Mouse (Mus musculus): ENCODE measurements around the gene Ppm1h.

Gene Ppm1h

GRCm38 (mm10) chr10:122678541-122679436 lies at the start of gene Ppm1h:
TSS of gene Ppm1h (plus strand) at chr10:122678762.
- peak; percentile 35 for DNase-seq (ENCODE audit: low read depth, low spot score)
- no peaks in the 10 kb centered on the region for H3K27me3 ChIP-seq (ENCODE audit: control insufficient read depth, insufficient read depth, low read length, poor library complexity, severe bottlenecking)
- H3K36me3 ChIP-seq (ENCODE audit: control insufficient read depth, insufficient read depth, low read length, poor library complexity, severe bottlenecking): no peaks in the 10 kb centered on the region

GRCm38 (mm10) chr10:122629003-122629402 lies 49.6 kb upstream of the Ppm1h start:
- H3K36me3 ChIP-seq (ENCODE audit: control insufficient read depth, insufficient read depth, low read length, poor library complexity, severe bottlenecking): no peaks in the 10 kb centered on the region
- DNase-seq (ENCODE audit: low read depth, low spot score): no peak
- H3K27me3 ChIP-seq (ENCODE audit: control insufficient read depth, insufficient read depth, low read length, poor library complexity, severe bottlenecking): no peaks in the 10 kb centered on the region

- H3K27me3 ChIP-seq (ENCODE audit: control insufficient read depth, insufficient read depth, low read length, poor library complexity, severe bottlenecking): no peaks in the 10 kb centered on the region
- no peak for DNase-seq (ENCODE audit: low read depth, low spot score)
Observed at GRCm38 (mm10) chr10:122639879-122640278, 38.7 kb upstream of the Ppm1h start.

GRCm38 (mm10) chr10:122641263-122641795 lies 37.2 kb upstream of the Ppm1h start:
- no peaks in the 10 kb centered on the region for H3K27me3 ChIP-seq (ENCODE audit: control insufficient read depth, insufficient read depth, low read length, poor library complexity, severe bottlenecking)
- no peak for DNase-seq (ENCODE audit: low read depth, low spot score)
- H3K36me3 ChIP-seq (ENCODE audit: control insufficient read depth, insufficient read depth, low read length, poor library complexity, severe bottlenecking): no peaks in the 10 kb centered on the region

More at GRCm38 (mm10) chr10:122639879-122640278, 38.7 kb upstream of the Ppm1h start:
- H3K36me3 ChIP-seq (ENCODE audit: control insufficient read depth, insufficient read depth, low read length, poor library complexity, severe bottlenecking): no peaks in the 10 kb centered on the region

GRCm38 (mm10) chr10:122642125-122642524 lies 36.4 kb upstream of the Ppm1h start:
- no peaks in the 10 kb centered on the region for H3K36me3 ChIP-seq (ENCODE audit: control insufficient read depth, insufficient read depth, low read length, poor library complexity, severe bottlenecking)
- DNase-seq (ENCODE audit: low read depth, low spot score): no peak
- no peaks in the 10 kb centered on the region for H3K27me3 ChIP-seq (ENCODE audit: control insufficient read depth, insufficient read depth, low read length, poor library complexity, severe bottlenecking)

- H3K36me3 ChIP-seq (ENCODE audit: control insufficient read depth, insufficient read depth, low read length, poor library complexity, severe bottlenecking): no peaks in the 10 kb centered on the region
- no peaks in the 10 kb centered on the region for H3K27me3 ChIP-seq (ENCODE audit: control insufficient read depth, insufficient read depth, low read length, poor library complexity, severe bottlenecking)
- DNase-seq (ENCODE audit: low read depth, low spot score): no peak
Observed at GRCm38 (mm10) chr10:122651932-122652331, 26.6 kb upstream of the Ppm1h start.

- H3K36me3 ChIP-seq (ENCODE audit: control insufficient read depth, insufficient read depth, low read length, poor library complexity, severe bottlenecking): no peaks in the 10 kb centered on the region
- no peaks in the 10 kb centered on the region for H3K27me3 ChIP-seq (ENCODE audit: control insufficient read depth, insufficient read depth, low read length, poor library complexity, severe bottlenecking)
- DNase-seq (ENCODE audit: low read depth, low spot score): no peak
Observed at GRCm38 (mm10) chr10:122652578-122652977, 26.0 kb upstream of the Ppm1h start.

- Histone ChIP-seq H3K36me3 (ENCODE audit: control insufficient read depth, insufficient read depth, low read length, poor library complexity, severe bottlenecking) (no peaks in the 10 kb centered on the region), H3K27me3 (ENCODE audit: control insufficient read depth, insufficient read depth, low read length, poor library complexity, severe bottlenecking) (no peaks in the 10 kb centered on the region)
- DNase-seq (ENCODE audit: low read depth, low spot score): no peak
Observed at GRCm38 (mm10) chr10:122665652-122666051, 12.9 kb upstream of the Ppm1h start.

GRCm38 (mm10) chr10:122671253-122671652 lies 7.3 kb upstream of the Ppm1h start:
- DNase-seq (ENCODE audit: low read depth, low spot score): no peak
- no peaks in the 10 kb centered on the region for H3K36me3 ChIP-seq (ENCODE audit: control insufficient read depth, insufficient read depth, low read length, poor library complexity, severe bottlenecking)
- no peaks in the 10 kb centered on the region for H3K27me3 ChIP-seq (ENCODE audit: control insufficient read depth, insufficient read depth, low read length, poor library complexity, severe bottlenecking)

GRCm38 (mm10) chr10:122672044-122672443 lies 6.5 kb upstream of the Ppm1h start:
- no peak for DNase-seq (ENCODE audit: low read depth, low spot score)
- Histone ChIP-seq H3K36me3 (ENCODE audit: control insufficient read depth, insufficient read depth, low read length, poor library complexity, severe bottlenecking) (no peaks in the 10 kb centered on the region), H3K27me3 (ENCODE audit: control insufficient read depth, insufficient read depth, low read length, poor library complexity, severe bottlenecking) (no peaks in the 10 kb centered on the region)

- DNase-seq (ENCODE audit: low read depth, low spot score): peak; percentile 6
- Histone ChIP-seq H3K36me3 (ENCODE audit: control insufficient read depth, insufficient read depth, low read length, poor library complexity, severe bottlenecking) (no peaks in the 10 kb centered on the region), H3K27me3 (ENCODE audit: control insufficient read depth, insufficient read depth, low read length, poor library complexity, severe bottlenecking) (no peaks in the 10 kb centered on the region)
Observed at GRCm38 (mm10) chr10:122679437-122680045, 979 bp downstream of the Ppm1h start.

- peak; percentile 1 for DNase-seq (ENCODE audit: low read depth, low spot score)
- no peaks in the 10 kb centered on the region for H3K36me3 ChIP-seq (ENCODE audit: control insufficient read depth, insufficient read depth, low read length, poor library complexity, severe bottlenecking)
- H3K27me3 ChIP-seq (ENCODE audit: control insufficient read depth, insufficient read depth, low read length, poor library complexity, severe bottlenecking): no peaks in the 10 kb centered on the region
Observed at GRCm38 (mm10) chr10:122680387-122681084, 2.0 kb downstream of the Ppm1h start.

- H3K36me3 ChIP-seq (ENCODE audit: control insufficient read depth, insufficient read depth, low read length, poor library complexity, severe bottlenecking): no peaks in the 10 kb centered on the region
- no peak for DNase-seq (ENCODE audit: low read depth, low spot score)
- H3K27me3 ChIP-seq (ENCODE audit: control insufficient read depth, insufficient read depth, low read length, poor library complexity, severe bottlenecking): no peaks in the 10 kb centered on the region
Observed at GRCm38 (mm10) chr10:122681085-122681408, 2.5 kb downstream of the Ppm1h start.

- no peak for DNase-seq (ENCODE audit: low read depth, low spot score)
- no peaks in the 10 kb centered on the region for H3K27me3 ChIP-seq (ENCODE audit: control insufficient read depth, insufficient read depth, low read length, poor library complexity, severe bottlenecking)
- H3K36me3 ChIP-seq (ENCODE audit: control insufficient read depth, insufficient read depth, low read length, poor library complexity, severe bottlenecking): no peaks in the 10 kb centered on the region
Observed at GRCm38 (mm10) chr10:122683819-122684330, 5.3 kb downstream of the Ppm1h start.
